Mouse (Mus musculus): ENCODE data around the gene Plbd2. TPM values are rescaled to one million over a fixed set of nuclear protein-coding genes. Genes with fewer than 3 reads are reported as not detected.

The Plbd2 gene
- total RNA-seq (2015) (7.8 and 10.5 TPM in 2 replicates), total RNA-seq (2017) (7.9 and 10.2 TPM in 2 replicates)

DNA sequence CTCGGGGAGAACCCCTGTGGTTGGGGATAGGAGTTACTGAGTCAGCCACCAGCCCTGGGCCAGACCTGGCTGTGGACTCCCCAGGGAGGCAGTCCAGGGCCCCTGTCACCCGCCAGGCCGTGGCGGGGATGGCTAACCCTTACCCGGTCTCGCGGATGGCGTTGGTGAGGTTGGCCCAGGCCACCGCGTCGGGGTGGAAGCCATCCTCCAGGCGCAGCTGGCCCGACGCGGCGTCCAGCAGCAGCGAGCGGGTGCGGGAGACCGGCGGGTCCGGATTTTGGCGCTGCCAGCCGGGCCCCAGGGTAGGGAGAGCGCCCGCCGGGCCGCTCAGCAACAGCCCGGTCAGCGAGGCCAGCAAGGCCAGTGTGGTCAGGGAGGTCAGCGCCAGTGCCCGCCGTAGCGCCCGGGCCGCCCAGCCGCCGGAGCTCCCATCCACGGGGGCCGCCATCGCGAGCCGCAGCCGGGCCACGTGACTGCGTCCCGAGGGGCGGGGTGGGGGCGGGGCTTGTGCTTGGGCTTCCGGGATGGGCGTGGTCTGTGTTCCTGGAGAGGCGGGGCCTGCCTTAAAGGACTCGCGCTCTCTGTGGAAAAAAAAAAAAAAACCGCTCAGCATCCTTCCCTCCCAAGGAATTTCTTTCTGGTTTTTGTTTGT is at the start of gene Plbd2:
Gene Plbd2, minus strand, starts transcription at position 482 of the 652 bp plus-strand sequence.
- ATAC-seq (ENCODE audit: poor library complexity, severe bottlenecking): peak; percentile 76

GRCm38 (mm10) chr5:120550673-120551072 is 47.2 kb upstream of the Plbd2 start:
- no peak for ATAC-seq (ENCODE audit: poor library complexity, severe bottlenecking)

DNA sequence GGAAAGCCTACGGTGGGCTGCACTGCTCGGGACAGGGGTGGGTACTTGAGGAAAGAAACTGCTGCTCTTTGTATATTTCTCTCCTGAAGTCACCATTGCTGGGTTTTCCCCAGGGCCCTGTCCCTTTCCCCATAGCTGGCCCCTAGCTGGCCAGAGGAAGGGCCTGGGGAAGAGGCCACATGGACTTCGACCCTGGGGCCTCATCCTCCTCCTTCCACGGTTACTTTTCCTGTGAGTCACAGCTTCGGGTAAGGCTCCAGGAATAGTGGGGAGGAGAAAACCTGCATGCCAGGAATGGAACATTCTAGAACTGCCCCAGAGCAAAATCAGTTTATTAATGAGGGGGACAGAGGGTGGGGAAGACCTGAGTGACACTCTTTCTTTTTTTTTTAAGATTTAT is 46.7 kb upstream of the Plbd2 start:
- no peak for ATAC-seq (ENCODE audit: poor library complexity, severe bottlenecking)

- no peak for ATAC-seq (ENCODE audit: poor library complexity, severe bottlenecking)
These were observed 44.9 kb upstream of the Plbd2 start for GRCm38 (mm10) chr5:120548236-120548850.

DNA sequence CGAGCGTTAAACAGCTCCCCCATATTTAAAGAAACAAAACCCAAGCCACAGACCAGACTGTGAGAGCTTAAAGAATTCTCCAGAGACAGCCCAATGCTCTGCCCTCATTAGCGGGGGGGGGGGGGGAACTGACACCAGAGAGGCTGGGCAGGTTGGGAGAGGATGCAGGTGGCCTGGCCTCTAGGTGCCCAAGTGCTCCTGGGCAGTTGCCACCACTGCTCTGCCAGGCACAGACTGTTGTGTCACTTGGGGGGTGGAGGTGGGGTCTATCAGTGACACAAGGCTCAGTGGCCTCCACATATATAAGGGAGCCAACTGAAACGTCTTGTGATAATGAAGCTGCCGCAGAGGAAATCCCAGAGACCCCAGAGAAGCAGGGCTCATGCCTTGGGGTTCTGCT is 33.2 kb upstream of the Plbd2 start:
- ATAC-seq (ENCODE audit: poor library complexity, severe bottlenecking): no peak

DNA sequence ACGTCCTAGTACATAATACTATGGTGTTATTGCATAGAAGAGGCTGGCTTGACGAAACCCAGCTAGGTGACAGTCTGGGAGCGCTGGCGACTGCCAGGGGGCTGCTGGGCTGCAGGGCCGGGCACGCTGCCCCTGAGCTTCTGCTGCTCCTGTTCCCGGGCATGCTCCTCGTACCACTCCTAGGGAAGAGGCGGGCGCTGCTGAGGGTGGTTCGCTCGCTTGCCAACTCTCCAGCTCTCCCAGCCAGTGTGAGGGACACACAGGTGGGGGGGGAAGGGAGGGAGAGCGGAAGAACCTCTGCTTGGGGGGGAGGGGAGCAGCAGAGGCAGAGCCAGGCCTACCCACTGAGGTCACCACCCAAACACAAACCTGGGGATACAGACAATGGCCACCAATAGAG is 32.6 kb upstream of the Plbd2 start:
- no peak for ATAC-seq (ENCODE audit: poor library complexity, severe bottlenecking)

DNA sequence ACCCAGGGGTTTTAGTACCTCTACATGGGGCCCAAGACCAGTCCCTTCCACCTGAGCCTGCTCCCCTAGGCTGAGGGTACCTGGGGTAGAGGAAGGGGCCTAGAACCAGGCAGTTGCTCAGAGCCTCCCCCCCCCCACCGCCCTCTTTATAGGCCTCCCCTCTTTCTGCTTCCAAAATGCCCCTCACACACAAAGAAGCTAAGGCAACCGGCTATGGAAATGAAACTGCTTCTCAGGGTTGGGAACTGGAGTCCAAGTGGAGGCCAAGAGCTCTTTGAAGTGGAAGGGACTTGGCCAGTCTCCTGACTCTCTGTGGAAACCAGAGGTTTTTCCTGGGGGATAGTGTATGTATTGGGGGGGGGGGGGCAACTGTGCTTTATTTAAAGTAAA is 31.3 kb upstream of the Plbd2 start:
- no peak for ATAC-seq (ENCODE audit: poor library complexity, severe bottlenecking)

GRCm38 (mm10) chr5:120534071-120534685 is 30.8 kb upstream of the Plbd2 start:
- ATAC-seq (ENCODE audit: poor library complexity, severe bottlenecking): no peak

- ATAC-seq (ENCODE audit: poor library complexity, severe bottlenecking): no peak
These were observed 28.2 kb upstream of the Plbd2 start for GRCm38 (mm10) chr5:120531631-120532030.

GRCm38 (mm10) chr5:120527296-120527964 is 24.0 kb upstream of the Plbd2 start:
- ATAC-seq (ENCODE audit: poor library complexity, severe bottlenecking): peak; percentile 77

GRCm38 (mm10) chr5:120526311-120526710 is 22.9 kb upstream of the Plbd2 start:
- ATAC-seq (ENCODE audit: poor library complexity, severe bottlenecking): peak; percentile 56

DNA sequence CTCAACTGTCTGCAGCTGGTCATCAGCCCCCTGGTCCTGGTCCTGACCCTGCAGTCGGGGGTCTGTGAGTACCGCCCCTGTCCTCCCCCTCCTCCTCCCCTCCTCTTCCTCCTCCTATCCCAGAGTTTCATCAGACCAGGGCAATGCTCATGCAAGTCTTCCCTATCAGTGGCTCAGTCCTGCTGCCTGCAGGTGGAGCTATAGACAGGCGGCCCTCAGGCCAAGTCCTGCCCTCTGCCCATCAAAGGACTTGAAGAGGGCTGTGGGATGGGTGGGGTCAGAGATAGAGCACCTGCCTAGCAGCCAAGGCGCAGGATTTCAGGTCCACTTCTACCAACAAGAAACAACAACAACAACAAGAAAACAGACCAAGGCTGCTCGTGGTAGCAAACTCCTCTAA is 22.3 kb upstream of the Plbd2 start:
- ATAC-seq (ENCODE audit: poor library complexity, severe bottlenecking): 0 out of 2 replicates have a peak, but pooled peaks have one; percentile 17

DNA sequence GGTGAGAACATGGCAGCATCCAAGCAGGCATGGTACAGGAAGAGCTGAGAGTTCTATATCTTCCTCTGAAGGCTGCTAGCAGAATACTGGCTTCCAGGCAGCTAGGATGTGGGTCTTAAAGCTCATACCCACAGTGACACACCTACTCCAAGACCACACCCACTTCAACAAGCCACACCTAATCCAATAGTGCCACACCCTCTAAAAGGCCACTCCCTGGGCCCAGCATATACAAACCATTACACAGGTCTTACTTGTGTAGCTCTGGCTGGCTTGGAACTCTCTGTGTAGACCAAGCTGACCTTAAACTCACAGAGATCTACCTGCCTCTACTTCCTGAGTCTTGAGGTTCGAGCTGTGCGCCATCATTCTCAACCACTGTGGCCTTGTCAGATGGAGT is 21.3 kb upstream of the Plbd2 start:
- no peak for ATAC-seq (ENCODE audit: poor library complexity, severe bottlenecking)

- ATAC-seq (ENCODE audit: poor library complexity, severe bottlenecking): peak; percentile 48; the same call in 1 of the 2 replicates
These were observed 19.2 kb upstream of the Plbd2 start for GRCm38 (mm10) chr5:120522649-120523048.

- ATAC-seq (ENCODE audit: poor library complexity, severe bottlenecking): peak; percentile 70
These were observed 14.1 kb upstream of the Plbd2 start for GRCm38 (mm10) chr5:120517552-120517951.

DNA sequence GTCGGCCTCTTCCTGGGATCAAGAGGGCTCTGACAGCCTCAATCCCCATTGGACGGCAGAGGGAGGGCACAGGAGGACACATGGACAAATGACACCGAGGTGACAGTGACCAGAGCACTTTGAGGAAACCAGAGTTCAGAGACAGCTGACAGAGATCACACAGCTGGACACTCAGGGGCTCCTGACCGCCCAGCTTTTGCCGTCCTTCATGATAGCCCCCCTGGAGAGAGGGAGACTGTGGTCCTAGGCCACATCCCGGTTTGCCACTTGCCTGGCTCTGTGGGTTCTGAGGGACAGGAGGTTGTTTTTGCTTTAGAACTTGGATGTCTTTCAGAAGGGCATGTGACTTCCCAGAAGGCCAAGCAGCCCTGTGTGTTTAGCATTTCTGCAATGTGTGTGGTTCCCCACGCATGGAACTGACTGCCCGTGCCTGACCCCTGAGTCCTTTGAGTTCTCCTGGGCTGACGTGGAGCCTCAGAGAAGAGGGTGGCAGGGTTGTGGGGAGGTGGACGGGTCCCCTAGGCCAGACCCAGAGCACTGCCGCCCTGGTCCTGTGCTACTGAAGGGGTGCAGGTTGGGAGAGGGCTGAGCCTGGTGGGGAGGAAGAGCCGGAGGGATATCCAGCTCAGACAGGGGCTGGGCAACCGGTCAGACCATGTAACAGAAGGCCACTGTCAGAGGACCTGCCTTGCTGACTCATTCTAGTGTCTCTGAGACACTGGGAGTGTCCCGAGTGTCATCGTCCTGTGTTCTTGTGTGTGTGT is 13.0 kb upstream of the Plbd2 start:
- peak; percentile 25 for ATAC-seq (ENCODE audit: poor library complexity, severe bottlenecking)

DNA sequence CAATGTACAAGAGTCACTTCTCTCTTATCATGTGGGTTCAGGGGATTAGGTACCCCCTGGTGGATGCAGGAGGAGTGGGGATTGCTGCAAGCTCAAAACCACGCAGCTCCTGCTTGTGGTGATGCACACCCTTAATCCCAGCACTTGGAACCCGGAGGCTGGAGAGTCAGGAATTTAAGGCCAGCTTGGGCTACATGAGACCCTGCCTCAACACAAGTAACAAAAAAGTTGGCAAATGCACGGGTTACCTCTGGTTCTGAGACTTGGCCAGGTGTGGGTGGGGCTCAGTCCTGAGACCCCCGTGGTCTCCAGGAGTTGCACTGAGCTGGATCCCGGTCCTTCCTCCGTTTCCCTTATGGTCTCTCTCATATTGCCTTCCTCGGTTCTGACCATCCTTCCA is 12.0 kb upstream of the Plbd2 start:
- no peak for ATAC-seq (ENCODE audit: poor library complexity, severe bottlenecking)

DNA sequence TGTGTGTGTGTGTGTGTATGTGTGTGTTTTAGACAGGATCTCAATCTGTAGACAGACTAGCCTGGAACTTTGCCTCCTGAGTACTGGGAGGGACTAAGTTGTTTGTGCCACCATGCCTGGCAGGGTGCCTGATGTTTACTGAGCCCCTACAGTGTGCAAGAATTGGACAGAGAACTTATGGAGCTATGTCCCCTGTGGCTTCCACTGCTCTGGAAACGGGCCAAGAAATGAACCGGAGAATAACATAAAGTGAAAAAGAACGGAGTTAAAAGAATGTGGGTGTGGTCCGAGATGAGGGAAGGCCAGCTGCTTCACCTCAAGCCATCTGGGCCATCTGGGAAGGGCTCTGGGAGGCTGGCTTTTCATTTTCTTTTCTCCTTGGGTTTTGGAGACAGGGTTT is 11.3 kb upstream of the Plbd2 start:
- no peak for ATAC-seq (ENCODE audit: poor library complexity, severe bottlenecking)

DNA sequence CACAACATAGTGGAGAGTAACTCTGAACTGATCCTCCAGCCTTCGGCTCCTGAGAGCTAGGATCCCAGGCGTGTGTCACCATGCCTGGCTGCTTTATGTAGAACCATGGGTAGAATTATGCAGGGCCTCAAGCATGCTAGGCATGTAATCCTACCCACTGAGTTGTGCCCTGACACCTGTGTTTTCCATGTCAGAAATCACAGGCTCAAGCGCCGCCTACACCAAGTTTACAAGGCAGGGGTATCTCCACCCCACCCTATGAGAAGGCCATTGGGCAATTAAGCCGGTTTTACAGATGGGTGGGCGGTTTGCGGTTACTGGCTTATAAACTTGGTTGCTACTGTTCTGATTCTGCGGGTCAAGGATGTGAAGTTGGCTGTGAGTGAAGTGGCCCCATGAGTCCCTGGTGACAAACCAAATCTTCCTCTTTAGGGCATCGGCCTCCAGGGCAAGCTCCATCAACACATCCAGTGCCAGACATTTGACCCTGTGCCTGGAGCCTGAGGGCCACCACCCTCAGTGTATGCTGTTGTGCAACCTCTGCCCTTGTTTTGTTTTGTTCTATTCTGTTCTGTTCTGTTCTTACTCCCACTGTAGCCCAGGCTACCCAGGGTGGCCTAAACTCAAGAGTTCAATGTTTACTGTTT is 10.7 kb upstream of the Plbd2 start:
- no peak for ATAC-seq (ENCODE audit: poor library complexity, severe bottlenecking)

GRCm38 (mm10) chr5:120512911-120513555 is 9.6 kb upstream of the Plbd2 start:
- no peak for ATAC-seq (ENCODE audit: poor library complexity, severe bottlenecking)
